Mouse (Mus musculus): ENCODE data around the gene Lgals3bp.

DNA sequence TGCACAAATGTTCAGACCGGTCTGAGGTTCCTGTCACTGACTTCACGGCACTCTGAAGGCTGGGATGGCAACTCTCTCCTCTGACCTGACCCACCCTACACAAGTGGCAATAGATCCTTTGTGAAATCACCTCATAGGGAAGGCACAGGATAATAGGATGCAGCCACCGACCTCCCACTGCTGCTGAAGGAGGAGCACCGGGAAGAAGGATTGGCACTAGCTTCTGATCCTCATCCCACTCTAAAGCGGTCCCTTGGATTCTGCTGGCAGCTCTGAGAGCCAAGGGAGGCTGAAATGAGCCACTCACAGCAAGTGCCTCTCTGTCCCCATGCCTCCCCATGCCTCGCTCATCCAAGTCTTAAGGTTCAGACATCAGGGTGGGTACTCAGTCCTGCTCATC, 7.4 kb downstream of the Lgals3bp start:
- TF ChIP-seq CTCF (IDR thresholded peaks at IDR 0.05) (no peak), EP300 (IDR thresholded peaks at IDR 0.05) (no peak)

Measured in lung, postnatal 0 days (tissue).